In genomic region chr5:73337961-73338831, GRCm38 (mm10) we compare ENCODE assay signal across 9 mouse cellular contexts. TPM values are rescaled to one million over a fixed set of nuclear protein-coding genes. Genes with fewer than 3 reads are reported as not detected.
A peak's percentile ranks its signal among the peaks of the same experiment; 100 is the strongest.
DNase-seq lines count a peak whose midpoint lies in the region; ATAC-seq and TF ChIP-seq lines count a peak whose summit lies in the region.
"Had no signal": no experiment of that assay in that cellular context is flagged by ENCODE, and none has a peak within 500 bp of the region (broad histone marks: within the 10 kb centered on the region; RNA-seq: fewer than 3 reads in every experiment).

No protein-coding gene starts in this region.

- no peak for TF ChIP-seq POLR2A in cerebellum, adult 2 months (IDR thresholded peaks at IDR 0.05; ENCODE audit: borderline replicate concordance, insufficient read depth, low read length)

- TF ChIP-seq EP300 in stomach, postnatal 0 days (optimal IDR thresholded peaks at IDR 0.05), result no peak

- H3K36me3 ChIP-seq in hindbrain, embryonic 14.5 days (replicated peaks; ENCODE audit: control insufficient read depth, insufficient read depth), result no peaks in the 10 kb centered on the region
- no peaks in the 10 kb centered on the region for H3K36me3 ChIP-seq in limb, embryonic 10.5 days
- H3K36me3 ChIP-seq in midbrain, embryonic 11.5 days (ENCODE audit: control insufficient read depth, insufficient read depth, low read length), result no peaks in the 10 kb centered on the region
- H3K36me3 ChIP-seq in stomach, postnatal 0 days (ENCODE audit: control insufficient read depth, insufficient read depth, low read length), result no peaks in the 10 kb centered on the region

- DNase-seq in kidney, adult 18-20 months, result peak; percentile 13
- DNase-seq in kidney, adult 11 months, result no peak
- peak; percentile 36 to 59 for DNase-seq in cerebellum, adult 2 months
- peak; percentile 32 for DNase-seq in forelimb bud, embryonic 11.5 days (ENCODE audit: low read depth, low spot score)
- DNase-seq in hindbrain, embryonic 14.5 days (ENCODE audit: low spot score), result peak; percentile 52
- DNase-seq in limb, embryonic 10.5 days (ENCODE audit: low spot score), result peak; percentile 66
- peak; percentile 92 for DNase-seq in midbrain, embryonic 11.5 days (ENCODE audit: low spot score, missing footprints)
- DNase-seq in stomach, postnatal 0 days (ENCODE audit: low spot score), result peak; percentile 66

- peak overlapping the region; percentile 72 for H3K9ac ChIP-seq in hindbrain, embryonic 14.5 days
- peak overlapping the region; percentile 74 for H3K9ac ChIP-seq in midbrain, embryonic 11.5 days (ENCODE audit: low read length)
- peak overlapping the region; percentile 77 for H3K9ac ChIP-seq in stomach, postnatal 0 days (ENCODE audit: low read length)

- no peak for TF ChIP-seq CTCF in cerebellum, adult 2 months (IDR thresholded peaks at IDR 0.05; ENCODE audit: borderline replicate concordance, insufficient read depth, low read depth, low read length)
- peak; percentile 6; the same call in 1 of the 2 replicates for TF ChIP-seq CTCF in stomach, postnatal 0 days (IDR thresholded peaks at IDR 0.05; ENCODE audit: low read depth)

- H3K27me3 ChIP-seq in cerebellum, adult 2 months (ENCODE audit: control insufficient read depth, insufficient read depth, low read length), result no peaks in the 10 kb centered on the region
- H3K27me3 ChIP-seq in hindbrain, embryonic 14.5 days (ENCODE audit: control insufficient read depth, insufficient read depth, low read length), result no peaks in the 10 kb centered on the region
- peaks cover 27% of the 10 kb centered on the region for H3K27me3 ChIP-seq in limb, embryonic 10.5 days (ENCODE audit: low read depth, poor library complexity, severe bottlenecking)
- no peaks in the 10 kb centered on the region for H3K27me3 ChIP-seq in midbrain, embryonic 11.5 days (ENCODE audit: control insufficient read depth, insufficient read depth, low read length)
- H3K27me3 ChIP-seq in stomach, postnatal 0 days (ENCODE audit: control insufficient read depth, insufficient read depth, low read length), result no peaks in the 10 kb centered on the region
- H3K27me3 ChIP-seq: Patski had no signal

- peak overlapping the region; percentile 80 for H3K4me2 ChIP-seq in hindbrain, embryonic 14.5 days (replicated peaks)
- peak overlapping the region; percentile 60 for H3K4me2 ChIP-seq in midbrain, embryonic 11.5 days
- H3K4me2 ChIP-seq in stomach, postnatal 0 days (replicated peaks; ENCODE audit: low read depth), result peak overlapping the region; percentile 86

- H3K4me1 ChIP-seq in cerebellum, adult 2 months (ENCODE audit: control insufficient read depth, insufficient read depth, low read length), result no peaks in the 10 kb centered on the region
- H3K4me1 ChIP-seq in hindbrain, embryonic 14.5 days (replicated peaks; ENCODE audit: control insufficient read depth, insufficient read depth, low read length), result 0 out of 2 replicates have a peak, but pooled peaks cover 6% of the 10 kb centered on the region
- H3K4me1 ChIP-seq in limb, embryonic 10.5 days, result peaks cover 31% of the 10 kb centered on the region
- H3K4me1 ChIP-seq in midbrain, embryonic 11.5 days (ENCODE audit: control insufficient read depth, insufficient read depth, low read length), result peaks cover 6% of the 10 kb centered on the region
- 0 out of 2 replicates have a peak, but pooled peaks cover 2% of the 10 kb centered on the region for H3K4me1 ChIP-seq in stomach, postnatal 0 days (replicated peaks; ENCODE audit: control insufficient read depth, insufficient read depth)

- WGBS in cerebellum, adult 2 months, result 3% methylated on average over 39 of the region's 41 CpGs
- WGBS in hindbrain, embryonic 14.5 days, result 4% methylated on average over 30 of the region's 41 CpGs
- 4% methylated on average over 41 of the region's 41 CpGs for WGBS in limb, embryonic 10.5 days
- WGBS in midbrain, embryonic 11.5 days, result 3% methylated on average over 40 of the region's 41 CpGs
- WGBS in stomach, postnatal 0 days, result 4% methylated on average over 22 of the region's 41 CpGs

- no peak overlapping the region for H3K27ac ChIP-seq in cerebellum, adult 2 months (ENCODE audit: insufficient read depth, low read length)
- peak overlapping the region; percentile 66 for H3K27ac ChIP-seq in hindbrain, embryonic 14.5 days
- peak overlapping the region; percentile 85 for H3K27ac ChIP-seq in limb, embryonic 10.5 days
- H3K27ac ChIP-seq in midbrain, embryonic 11.5 days (ENCODE audit: low read depth, low read length), result no peak overlapping the region
- peak overlapping the region; percentile 70 for H3K27ac ChIP-seq in stomach, postnatal 0 days (replicated peaks)

- H3K4me3 ChIP-seq in cerebellum, adult 2 months (replicated peaks; ENCODE audit: insufficient read depth, low read depth, low read length), result peak overlapping the region; percentile 65
- peak overlapping the region; percentile 58 for H3K4me3 ChIP-seq in hindbrain, embryonic 14.5 days (replicated peaks; ENCODE audit: low read length)
- H3K4me3 ChIP-seq in limb, embryonic 10.5 days, result peak overlapping the region; percentile 74
- H3K4me3 ChIP-seq in midbrain, embryonic 11.5 days (ENCODE audit: low read depth, low read length), result peak overlapping the region; percentile 55
- peak overlapping the region; percentile 58 for H3K4me3 ChIP-seq in stomach, postnatal 0 days (ENCODE audit: low read depth, low read length)

- no peaks in the 10 kb centered on the region for H3K9me3 ChIP-seq in hindbrain, embryonic 14.5 days (ENCODE audit: control insufficient read depth, low read length)
- H3K9me3 ChIP-seq in limb, embryonic 10.5 days (replicated peaks), result no peaks in the 10 kb centered on the region
- no peaks in the 10 kb centered on the region for H3K9me3 ChIP-seq in midbrain, embryonic 11.5 days (ENCODE audit: control insufficient read depth, low read length)
- H3K9me3 ChIP-seq in stomach, postnatal 0 days (ENCODE audit: control insufficient read depth, low read length), result no peaks in the 10 kb centered on the region

- ATAC-seq in hindbrain, embryonic 14.5 days (ENCODE audit: low FRiP score), result peak; percentile 78
- ATAC-seq in midbrain, embryonic 11.5 days (ENCODE audit: low FRiP score), result peak; percentile 76
- ATAC-seq in stomach, postnatal 0 days (ENCODE audit: low FRiP score, low TSS enrichment), result peak; percentile 55
- ATAC-seq: Patski had no signal

RNA-seq across cellular contexts. Expression of gene Ociad2, which starts 2.6 kb away (rescaled TPM):
- polyA plus RNA-seq in cerebellum, adult 2 months (2012; rRNA removed), result 20.2 and 20.5 TPM in 2 replicates
- 21.5 and 25.5 TPM in 2 replicates for polyA plus RNA-seq in hindbrain, embryonic 14.5 days (2014; fragmentation: Nextera tagmentation; extraction: Ambion mirVana)
- polyA plus RNA-seq in limb, embryonic 10.5 days (2016; fragmentation: Nextera tagmentation; extraction: Ambion mirVana), result 6.0 and 6.6 TPM in 2 replicates
- 13.5 and 15.5 TPM in 2 replicates for polyA plus RNA-seq in midbrain, embryonic 11.5 days (2014; fragmentation: Nextera tagmentation; extraction: Ambion mirVana)
- polyA plus RNA-seq in stomach, postnatal 0 days (2015; fragmentation: Nextera tagmentation; extraction: Ambion mirVana), result 162 and 173 TPM in 2 replicates

RNA-seq across cellular contexts. Expression of gene Ociad1, which starts 45.6 kb away (rescaled TPM):
- 319 and 355 TPM in 2 replicates for polyA plus RNA-seq in cerebellum, adult 2 months (2012; rRNA removed)
- polyA plus RNA-seq in hindbrain, embryonic 14.5 days (2014; fragmentation: Nextera tagmentation; extraction: Ambion mirVana), result 226 and 246 TPM in 2 replicates
- 130 and 154 TPM in 2 replicates for polyA plus RNA-seq in limb, embryonic 10.5 days (2016; fragmentation: Nextera tagmentation; extraction: Ambion mirVana)
- 159 and 168 TPM in 2 replicates for polyA plus RNA-seq in midbrain, embryonic 11.5 days (2014; fragmentation: Nextera tagmentation; extraction: Ambion mirVana)
- polyA plus RNA-seq in stomach, postnatal 0 days (2015; fragmentation: Nextera tagmentation; extraction: Ambion mirVana), result 169 and 190 TPM in 2 replicates

Comparison
In these comparisons a context has a peak if more than half of its experiments do, and no peak if none do; other contexts are left out.
1. H3K27ac ChIP-seq: peak in hindbrain, embryonic 14.5 days (single experiment), limb, embryonic 10.5 days (single experiment) and stomach, postnatal 0 days (single experiment); none in cerebellum, adult 2 months (single experiment) and midbrain, embryonic 11.5 days (single experiment).
2. Peak in every context shown above with its lines, with median percentiles within 50 percentile points of each other: H3K4me3 ChIP-seq, ATAC-seq, H3K4me2 ChIP-seq and H3K9ac ChIP-seq.